26 mouse cellular contexts compared by ENCODE assay signal in the genomic region with DNA sequence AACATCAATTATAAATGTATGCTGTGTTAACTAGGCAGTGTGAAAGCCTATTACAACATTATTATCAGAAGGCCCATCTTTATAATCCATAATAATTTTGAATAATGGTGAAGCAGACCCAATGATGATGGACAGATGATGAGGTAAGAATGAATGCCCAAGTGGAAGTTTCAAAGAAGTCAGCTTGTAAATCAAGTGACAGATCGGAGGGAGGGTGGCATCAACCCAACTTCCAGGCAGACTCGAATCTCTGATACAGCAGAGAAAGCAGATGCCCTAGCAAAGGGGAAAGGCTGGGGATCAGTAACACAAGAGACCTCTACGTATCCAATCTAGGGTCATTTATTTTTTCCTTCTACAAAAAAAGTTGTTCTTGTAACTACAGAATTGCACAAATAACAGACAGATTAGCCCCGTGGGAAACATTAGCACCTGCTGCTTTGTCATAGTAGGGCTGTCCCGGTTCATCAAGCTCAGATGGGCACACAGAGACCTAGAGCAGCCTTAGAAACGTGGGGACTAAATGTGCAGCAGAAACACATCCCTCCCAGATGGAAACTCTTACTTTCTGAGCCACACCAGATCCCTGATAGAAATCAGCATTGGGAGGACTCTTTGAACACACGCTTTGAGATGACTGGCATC. TPM values are rescaled to one million over a fixed set of nuclear protein-coding genes. Genes with fewer than 3 reads are reported as not detected.
A peak's percentile ranks its signal among the peaks of the same experiment; 100 is the strongest.
DNase-seq lines count a peak whose midpoint lies in the region; ATAC-seq and TF ChIP-seq lines count a peak whose summit lies in the region.
"Had no signal": no experiment of that assay in that cellular context is flagged by ENCODE, and none has a peak within 500 bp of the region (broad histone marks: within the 10 kb centered on the region; RNA-seq: fewer than 3 reads in every experiment).

No protein-coding gene starts in this region.

- TF ChIP-seq POLR2A in cortical plate, adult 2 months (IDR thresholded peaks at IDR 0.05; ENCODE audit: extremely low read depth, insufficient read depth, low read length) = no peak

- H3K4me2 ChIP-seq in forebrain, postnatal 0 days (ENCODE audit: low read depth) = no peak overlapping the region
- no peak overlapping the region for H3K4me2 ChIP-seq in hindbrain, embryonic 14.5 days (replicated peaks)
- H3K4me2 ChIP-seq: forebrain, embryonic 12.5 days; heart, embryonic 15.5 days; limb, embryonic 12.5 days; liver, embryonic 11.5 days; midbrain, embryonic 11.5 days; neural tube, embryonic 13.5 days had no signal

- TF ChIP-seq CTCF in forebrain, postnatal 0 days (IDR thresholded peaks at IDR 0.05; ENCODE audit: low read depth) = no peak
- TF ChIP-seq CTCF in layer of hippocampus, adult 2 months (conservative IDR thresholded peaks at IDR 0.05) = no peak
- no peak for TF ChIP-seq CTCF in cortical plate, adult 2 months (IDR thresholded peaks at IDR 0.05; ENCODE audit: extremely low read depth, insufficient read depth, low read length)

- no peaks in the 10 kb centered on the region for H3K9me3 ChIP-seq in forebrain, postnatal 0 days (ENCODE audit: low read length)
- no peaks in the 10 kb centered on the region for H3K9me3 ChIP-seq in forebrain, embryonic 10.5 days
- H3K9me3 ChIP-seq in hindbrain, embryonic 14.5 days (ENCODE audit: control insufficient read depth, low read length) = no peaks in the 10 kb centered on the region
- H3K9me3 ChIP-seq: forebrain, embryonic 12.5 days; heart, embryonic 15.5 days; limb, embryonic 12.5 days; neural tube, embryonic 13.5 days had no signal

- ATAC-seq in forebrain, postnatal 0 days = no peak
- ATAC-seq in hindbrain, embryonic 14.5 days (ENCODE audit: low FRiP score) = no peak
- ATAC-seq: activated CD4-positive, CD25-positive, alpha-beta regulatory T cell, adult 4 months; intestine, postnatal 0 days; liver, postnatal 0 days; lung, postnatal 0 days had no signal

- H3K4me1 ChIP-seq in forebrain, postnatal 0 days (ENCODE audit: insufficient read depth) = no peaks in the 10 kb centered on the region; the same call in 1 of the 2 replicates
- no peaks in the 10 kb centered on the region for H3K4me1 ChIP-seq in forebrain, embryonic 10.5 days
- H3K4me1 ChIP-seq in cortical plate, adult 2 months (ENCODE audit: control insufficient read depth, insufficient read depth, low read length) = peaks cover 16% of the 10 kb centered on the region
- peaks cover 21% of the 10 kb centered on the region for H3K4me1 ChIP-seq in hindbrain, embryonic 14.5 days (replicated peaks; ENCODE audit: control insufficient read depth, insufficient read depth, low read length)

- H3K36me3 ChIP-seq in forebrain, postnatal 0 days (ENCODE audit: insufficient read depth) = 0 out of 2 replicates have a peak, but pooled peaks cover 4% of the 10 kb centered on the region
- H3K36me3 ChIP-seq in forebrain, embryonic 10.5 days (replicated peaks) = no peaks in the 10 kb centered on the region
- no peaks in the 10 kb centered on the region for H3K36me3 ChIP-seq in hindbrain, embryonic 14.5 days (replicated peaks; ENCODE audit: control insufficient read depth, insufficient read depth)
- H3K36me3 ChIP-seq: forebrain, embryonic 12.5 days; heart, embryonic 15.5 days; neural tube, embryonic 13.5 days had no signal

- DNase-seq in forebrain, postnatal 0 days = no peak
- DNase-seq in forebrain, embryonic 10.5 days (ENCODE audit: extremely low spot score, low spot score) = no peak
- DNase-seq in layer of hippocampus, adult 2 months (ENCODE audit: low spot score in 2 of 2) = no peak
- no peak for DNase-seq in layer of hippocampus, adult 9-11 months
- DNase-seq in Muller cell, postnatal 12 days (ENCODE audit: inconsistent ontology term) = peak; percentile 53
- DNase-seq in frontal cortex, postnatal 36 days (ENCODE audit: low spot score in 2 of 2) = no peak
- DNase-seq in hindbrain, embryonic 14.5 days (ENCODE audit: low spot score) = no peak
- DNase-seq: adrenal gland, adult 8-10 months; cerebellum, adult 2 months; kidney, postnatal 4 days; liver, postnatal 0 days; right cerebral cortex, adult 18-20 months; thymus, postnatal 14 days had no signal

- WGBS in forebrain, postnatal 0 days = 43% methylated on average over 7 of the region's 7 CpGs
- WGBS in forebrain, embryonic 10.5 days = 71% methylated on average over 7 of the region's 7 CpGs
- 57% methylated on average over 7 of the region's 7 CpGs for WGBS in hindbrain, embryonic 14.5 days

- H3K9ac ChIP-seq in forebrain, postnatal 0 days = no peak overlapping the region
- no peak overlapping the region for H3K9ac ChIP-seq in hindbrain, embryonic 14.5 days
- H3K9ac ChIP-seq: forebrain, embryonic 12.5 days; heart, embryonic 15.5 days; limb, embryonic 12.5 days; liver, postnatal 0 days; neural tube, embryonic 13.5 days had no signal

- H3K4me3 ChIP-seq in forebrain, postnatal 0 days (ENCODE audit: low read depth, low read length) = no peak overlapping the region
- no peak overlapping the region for H3K4me3 ChIP-seq in forebrain, embryonic 10.5 days
- no peak overlapping the region for H3K4me3 ChIP-seq in layer of hippocampus, adult 2 months
- no peak overlapping the region for H3K4me3 ChIP-seq in cortical plate, adult 2 months (ENCODE audit: insufficient read depth, low read length)
- no peak overlapping the region for H3K4me3 ChIP-seq in hindbrain, embryonic 14.5 days (replicated peaks; ENCODE audit: low read length)
- H3K4me3 ChIP-seq: forebrain, embryonic 12.5 days; heart, embryonic 15.5 days; limb, embryonic 12.5 days; neural tube, embryonic 13.5 days had no signal

- peak overlapping the region; percentile 22; the same call in 1 of the 2 replicates for H3K27ac ChIP-seq in forebrain, postnatal 0 days (ENCODE audit: low read depth, low read length)
- no peak overlapping the region for H3K27ac ChIP-seq in forebrain, embryonic 10.5 days
- peak overlapping the region; percentile 68 for H3K27ac ChIP-seq in layer of hippocampus, adult 2 months
- peak overlapping the region; percentile 32 for H3K27ac ChIP-seq in cortical plate, adult 2 months (ENCODE audit: insufficient read depth, low read length)
- H3K27ac ChIP-seq in hindbrain, embryonic 14.5 days = no peak overlapping the region
- H3K27ac ChIP-seq: forebrain, embryonic 12.5 days; limb, embryonic 12.5 days; macrophage; neural tube, embryonic 13.5 days had no signal

- H3K27me3 ChIP-seq in forebrain, postnatal 0 days (ENCODE audit: insufficient read depth, low read length) = no peaks in the 10 kb centered on the region
- H3K27me3 ChIP-seq in forebrain, embryonic 10.5 days (ENCODE audit: poor library complexity, severe bottlenecking) = no peaks in the 10 kb centered on the region
- no peaks in the 10 kb centered on the region for H3K27me3 ChIP-seq in hindbrain, embryonic 14.5 days (ENCODE audit: control insufficient read depth, insufficient read depth, low read length)
- H3K27me3 ChIP-seq: forebrain, embryonic 12.5 days; heart, embryonic 15.5 days; limb, embryonic 12.5 days; neural tube, embryonic 13.5 days had no signal

RNA-seq across cellular contexts. Expression of a gene that starts 46.6 kb away (rescaled TPM):
- total RNA-seq in forebrain, postnatal 0 days (2014; rRNA removed) = 49.5 and 67.4 TPM in 2 replicates
- polyA plus RNA-seq in forebrain, postnatal 0 days (2015; fragmentation: Nextera tagmentation; extraction: Ambion mirVana) = 13.0 and 16.9 TPM in 2 replicates
- polyA plus RNA-seq in forebrain, embryonic 10.5 days (2016; fragmentation: Nextera tagmentation; extraction: Ambion mirVana) = 14.6 and 15.4 TPM in 2 replicates
- 10 to 100 TPM; 38.9 to 40.7 TPM for total RNA-seq in layer of hippocampus, adult 2 months (2021)
- polyA plus RNA-seq in cortical plate, adult 2 months (2012; rRNA removed) = 23.8 and 26.1 TPM in 2 replicates
- 33.5 and 34.8 TPM in 2 replicates for polyA plus RNA-seq in hindbrain, embryonic 14.5 days (2014; fragmentation: Nextera tagmentation; extraction: Ambion mirVana)
- total RNA-seq: hematopoietic stem cell, adult 5-6 weeks; MEL had no signal

Comparison
In these comparisons a context has a peak if more than half of its experiments do, and no peak if none do; other contexts are left out.
1. H3K27ac ChIP-seq: peak in forebrain, postnatal 0 days (single experiment), layer of hippocampus, adult 2 months (single experiment) and cortical plate, adult 2 months (single experiment); none in forebrain, embryonic 10.5 days (single experiment) and hindbrain, embryonic 14.5 days (single experiment).